Mouse (Mus musculus) bone marrow, adult 2 months (tissue): ENCODE data around the gene Grb2.

Source experiments
- CTCF ChIP-seq: fragments of 200-500 bp; IDR thresholded peaks from 2 replicates; pipeline ENCODE4 v1.5.1; 2011; ENCODE audit warnings: low read length, control low read depth; ENCODE audit not compliant: control insufficient read depth, insufficient read depth
- POLR2A ChIP-seq: fragments of 200-500 bp; IDR thresholded peaks from 2 replicates; pipeline ENCODE4 v1.6.1; 2011; ENCODE audit warnings: low read depth, mild to moderate bottlenecking, control low read depth, low read length, borderline replicate concordance; ENCODE audit not compliant: control insufficient read depth

- no peak for TF ChIP-seq CTCF
- no peak for TF ChIP-seq POLR2A
These were observed 101.7 kb downstream of the Grb2 start for GRCm38 (mm10) chr11:115606733-115607132.
